ENCODE assay signal across 35 mouse cellular contexts in the genomic region with DNA sequence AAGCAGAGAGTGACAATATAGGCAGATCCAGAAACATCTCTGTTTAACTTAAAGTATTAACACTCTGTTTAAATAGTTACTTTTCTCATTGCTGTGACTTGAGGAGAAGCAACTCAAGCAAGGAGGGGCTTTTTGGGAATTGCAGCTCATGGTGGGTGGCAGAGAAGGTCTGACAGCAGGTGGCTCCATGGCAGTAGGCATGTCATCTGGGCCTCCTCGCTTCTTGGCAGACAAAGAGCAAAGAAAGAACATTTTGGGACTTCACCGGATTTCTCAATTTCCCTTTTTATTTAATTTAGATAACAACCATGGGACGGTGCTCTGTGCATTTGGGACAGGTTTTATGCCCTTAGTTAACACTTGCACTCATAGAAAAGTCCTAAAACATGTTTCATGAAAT.
"Had no signal": no experiment of that assay in that cellular context is flagged by ENCODE, and none has a peak within 500 bp of the region (broad histone marks: within the 10 kb centered on the region; RNA-seq: fewer than 3 reads in every experiment).

No protein-coding gene starts in this region.

- H3K9ac ChIP-seq: heart, embryonic 12.5 days; heart, embryonic 13.5 days; heart, embryonic 15.5 days; hindbrain, embryonic 12.5 days; hindbrain, embryonic 13.5 days; hindbrain, embryonic 14.5 days; hindbrain, embryonic 15.5 days; intestine, embryonic 15.5 days; kidney, embryonic 15.5 days had no signal

- H3K9me3 ChIP-seq: heart, embryonic 10.5 days; heart, embryonic 12.5 days; heart, embryonic 13.5 days; heart, embryonic 15.5 days; hindbrain, embryonic 10.5 days; hindbrain, embryonic 12.5 days; hindbrain, embryonic 13.5 days; hindbrain, embryonic 15.5 days; intestine, embryonic 15.5 days; kidney, embryonic 15.5 days had no signal

- DNase-seq: heart, adult 18-20 months; heart, adult 2 months; heart, postnatal 10 days; heart, postnatal 14 days; heart, postnatal 36 days; heart, postnatal 4 days; kidney, adult 11 months; kidney, adult 18-20 months; kidney, adult 2 months; kidney, adult 8-10 months; kidney, adult 9 months; kidney, postnatal 10 days; kidney, postnatal 14 days; kidney, postnatal 25 days; kidney, postnatal 36 days; kidney, postnatal 4 days had no signal

- H3K27me3 ChIP-seq: heart, embryonic 12.5 days; heart, embryonic 13.5 days; heart, embryonic 15.5 days; hindbrain, embryonic 12.5 days; hindbrain, embryonic 13.5 days; hindbrain, embryonic 15.5 days; intestine, embryonic 15.5 days; kidney, embryonic 15.5 days had no signal

- H3K4me3 ChIP-seq: heart, adult 2 months; heart, embryonic 10.5 days; heart, embryonic 12.5 days; heart, embryonic 13.5 days; heart, embryonic 15.5 days; hindbrain, embryonic 10.5 days; hindbrain, embryonic 12.5 days; hindbrain, embryonic 13.5 days; hindbrain, embryonic 15.5 days; intestine, embryonic 15.5 days; kidney, embryonic 15.5 days; left cerebral cortex, adult 2 months had no signal

- ATAC-seq: hindbrain, embryonic 16.5 days; hindbrain, postnatal 0 days; inflammation-experienced regulatory T-cells, adult 6 months; intestine, embryonic 15.5 days; intestine, embryonic 16.5 days; intestine, postnatal 0 days had no signal

- H3K4me2 ChIP-seq: heart, embryonic 11.5 days; heart, embryonic 12.5 days; heart, embryonic 13.5 days; heart, embryonic 15.5 days; hindbrain, embryonic 12.5 days; hindbrain, embryonic 13.5 days; hindbrain, embryonic 14.5 days; hindbrain, embryonic 15.5 days; intestine, embryonic 15.5 days; kidney, embryonic 15.5 days had no signal

- H3K27ac ChIP-seq: heart, adult 2 months; heart, embryonic 10.5 days; heart, embryonic 13.5 days; heart, embryonic 15.5 days; hindbrain, embryonic 10.5 days; hindbrain, embryonic 12.5 days; hindbrain, embryonic 13.5 days; hindbrain, embryonic 14.5 days; hindbrain, embryonic 15.5 days; hindbrain, postnatal 0 days; intestine, embryonic 15.5 days; kidney, embryonic 15.5 days; kidney, postnatal 0 days; left cerebral cortex, adult 2 months had no signal

- H3K36me3 ChIP-seq: heart, embryonic 10.5 days; heart, embryonic 12.5 days; heart, embryonic 13.5 days; heart, embryonic 15.5 days; hindbrain, embryonic 10.5 days; hindbrain, embryonic 12.5 days; intestine, embryonic 15.5 days; kidney, embryonic 15.5 days had no signal

- H3K4me1 ChIP-seq: heart, embryonic 15.5 days; hindbrain, embryonic 10.5 days; hindbrain, embryonic 12.5 days; hindbrain, embryonic 13.5 days; hindbrain, embryonic 15.5 days; intestine, embryonic 15.5 days had no signal
